Mouse (Mus musculus): ENCODE measurements around the gene Mki67.

GRCm38 (mm10) chr7:135689396-135689795 is 26.8 kb downstream of the Mki67 start:
- TF ChIP-seq HCFC1 (IDR thresholded peaks at IDR 0.05; ENCODE audit: borderline replicate concordance, insufficient read depth, low read length), result no peak
- TF ChIP-seq MAFK (IDR thresholded peaks at IDR 0.05; ENCODE audit: insufficient read depth, low read depth, low read length), result no peak
- no peak for TF ChIP-seq CHD2 (IDR thresholded peaks at IDR 0.05; ENCODE audit: low read depth, low read length)
